Mouse (Mus musculus): ENCODE measurements around the gene Ppp1r12c. TPM values are rescaled to one million over a fixed set of nuclear protein-coding genes. Genes with fewer than 3 reads are reported as not detected.

Gene Ppp1r12c
- total and polyA plus RNA-seq, 3 experiments, result 64.2 to 153 TPM; not detected in 1

- no peak for TF ChIP-seq ZKSCAN1 (IDR thresholded peaks at IDR 0.05; ENCODE audit: low read depth, low read length)
- TF ChIP-seq POLR2A (IDR thresholded peaks at IDR 0.05; ENCODE audit: control insufficient read depth in 1 of 2, insufficient read depth in 1 of 2, low read depth in 1 of 2, low read length in 2 of 2, poor library complexity in 1 of 2), result peak; percentile 71 to 91; a peak in 3 of 4 replicates
- no peak for TF ChIP-seq TAL1 (IDR thresholded peaks at IDR 0.05; ENCODE audit: low read length)
- TF ChIP-seq MAX (IDR thresholded peaks at IDR 0.05; ENCODE audit: low read length), result no peak
- TF ChIP-seq UBTF (IDR thresholded peaks at IDR 0.05; ENCODE audit: borderline replicate concordance, insufficient read depth, low read depth, low read length), result no peak
- peak; percentile 51 to 63 for TF ChIP-seq EP300 (IDR thresholded peaks at IDR 0.05; ENCODE audit: low read depth in 1 of 2, low read length in 2 of 2)
- TF ChIP-seq NRF1 (IDR thresholded peaks at IDR 0.05; ENCODE audit: insufficient read depth, low read depth, low read length, poor library complexity, severe bottlenecking), result 0 out of 2 replicates have a peak, but pooled peaks have one; percentile 19
- peak; percentile 79 for TF ChIP-seq NELFE (IDR thresholded peaks at IDR 0.05; ENCODE audit: low read depth, low read length)
- TF ChIP-seq RAD21 (IDR thresholded peaks at IDR 0.05; ENCODE audit: low read depth, low read length), result no peak
- peak; percentile 92 for TF ChIP-seq TBP (IDR thresholded peaks at IDR 0.05; ENCODE audit: low read depth, low read length)
- no peak for TF ChIP-seq CTCF (IDR thresholded peaks at IDR 0.05 in 2 of 3, conservative IDR thresholded peaks at IDR 0.05 in 1 of 3; ENCODE audit: control insufficient read depth in 1 of 3, insufficient read depth in 1 of 3, low read depth in 2 of 3, low read length in 3 of 3, poor library complexity in 1 of 3, severe bottlenecking in 1 of 3)
- no peak for TF ChIP-seq SMC3 (IDR thresholded peaks at IDR 0.05; ENCODE audit: low read depth, low read length)
- peak; percentile 58 for TF ChIP-seq ETS1 (IDR thresholded peaks at IDR 0.05; ENCODE audit: low read depth, low read length)
- TF ChIP-seq CHD1 (IDR thresholded peaks at IDR 0.05; ENCODE audit: low read depth, low read length), result no peak
- TF ChIP-seq BHLHE40 (IDR thresholded peaks at IDR 0.05; ENCODE audit: borderline replicate concordance, low read depth, low read length), result no peak
- TF ChIP-seq KAT2A (conservative IDR thresholded peaks at IDR 0.05; ENCODE audit: low read depth, low read length), result no peak
- no peak for TF ChIP-seq USF1 (IDR thresholded peaks at IDR 0.05; ENCODE audit: low read depth, low read length)
- TF ChIP-seq ZMIZ1 (IDR thresholded peaks at IDR 0.05; ENCODE audit: low read depth, low read length), result peak; percentile 92
- TF ChIP-seq ELF1 (IDR thresholded peaks at IDR 0.05; ENCODE audit: low read depth, low read length), result 0 out of 2 replicates have a peak, but pooled peaks have one; percentile 29
- no peak; the same call in 1 of the 2 replicates for TF ChIP-seq POLR2AphosphoS5 (IDR thresholded peaks at IDR 0.05; ENCODE audit: borderline replicate concordance, low read depth, low read length)
- peak; percentile 75; the same call in 1 of the 2 replicates for TF ChIP-seq SIN3A (IDR thresholded peaks at IDR 0.05; ENCODE audit: low read length)
- peak; percentile 58; the same call in 1 of the 2 replicates for TF ChIP-seq MEF2A (IDR thresholded peaks at IDR 0.05; ENCODE audit: extremely low read depth, insufficient replicate concordance, low read depth, low read length, poor library complexity, severe bottlenecking)
Observed at GRCm38 (mm10) chr7:4522292-4522691, 20.8 kb upstream of the Ppp1r12c start (continued).

GRCm38 (mm10) chr7:4521231-4522003, 19.9 kb upstream of the Ppp1r12c start:
- H3K27me3 ChIP-seq (ENCODE audit: control insufficient read depth in 1 of 2, insufficient read depth in 2 of 2, low read length in 2 of 2), result no peaks in the 10 kb centered on the region
- H3K9ac ChIP-seq (ENCODE audit: control insufficient read depth, low read depth, low read length, poor library complexity, severe bottlenecking), result peak overlapping the region; percentile 80
- no peaks in the 10 kb centered on the region for H3K9me3 ChIP-seq (replicated peaks; ENCODE audit: insufficient read depth, low read length)
- peaks cover 2 to 24% of the 10 kb centered on the region in 2 experiments; a peak in 3 of 4 replicates for H3K4me1 ChIP-seq (ENCODE audit: control insufficient read depth in 1 of 2, insufficient read depth in 2 of 2, low read length in 2 of 2)
- H3K36me3 ChIP-seq (ENCODE audit: control insufficient read depth in 1 of 2, insufficient read depth in 2 of 2, low read length in 2 of 2), result peaks cover 0 to 11% of the 10 kb centered on the region in 2 experiments; a peak in 2 of 4 replicates
- peak overlapping the region; percentile 74 to 76 for H3K4me3 ChIP-seq (ENCODE audit: control insufficient read depth in 1 of 2, insufficient read depth in 1 of 2, low read depth in 2 of 2, low read length in 2 of 2)
- peak overlapping the region; percentile 88 for H3K27ac ChIP-seq (ENCODE audit: control insufficient read depth, low read depth, low read length)
- DNase-seq (ENCODE audit: low read depth, low spot score), result peak; percentile 88
- peaks cover 12% of the 10 kb centered on the region for H3K79me2 ChIP-seq (ENCODE audit: control insufficient read depth, insufficient read depth, low read length, poor library complexity)
- TF ChIP-seq ELF1 (IDR thresholded peaks at IDR 0.05; ENCODE audit: low read depth, low read length) (no peak), POLR2AphosphoS5 (IDR thresholded peaks at IDR 0.05; ENCODE audit: borderline replicate concordance, low read depth, low read length) (no peak), USF1 (IDR thresholded peaks at IDR 0.05; ENCODE audit: low read depth, low read length) (0 out of 2 replicates have a peak, but pooled peaks have one; percentile 13), ZMIZ1 (IDR thresholded peaks at IDR 0.05; ENCODE audit: low read depth, low read length) (0 out of 2 replicates have a peak, but pooled peaks have one; percentile 46), BHLHE40 (IDR thresholded peaks at IDR 0.05; ENCODE audit: borderline replicate concordance, low read depth, low read length) (0 out of 2 replicates have a peak, but pooled peaks have one; percentile 5), ETS1 (IDR thresholded peaks at IDR 0.05; ENCODE audit: low read depth, low read length) (0 out of 2 replicates have a peak, but pooled peaks have one; percentile 18), POLR2AphosphoS2 (IDR thresholded peaks at IDR 0.05; ENCODE audit: low read length) (no peak; the same call in 1 of the 2 replicates), E2F4 (IDR thresholded peaks at IDR 0.05; ENCODE audit: borderline replicate concordance, low read depth, low read length) (no peak), TAL1 (IDR thresholded peaks at IDR 0.05; ENCODE audit: low read length) (no peak), RAD21 (IDR thresholded peaks at IDR 0.05; ENCODE audit: low read depth, low read length) (no peak), GATA1 (IDR thresholded peaks at IDR 0.05; ENCODE audit: low read depth, low read length) (0 out of 2 replicates have a peak, but pooled peaks have one; percentile 10), MAFK (IDR thresholded peaks at IDR 0.05; ENCODE audit: borderline replicate concordance, low read depth, low read length) (no peak), MYC (IDR thresholded peaks at IDR 0.05; ENCODE audit: low read depth, low read length) (peak; percentile 56; the same call in 1 of the 2 replicates), ZKSCAN1 (IDR thresholded peaks at IDR 0.05; ENCODE audit: low read depth, low read length) (no peak), MAX (IDR thresholded peaks at IDR 0.05; ENCODE audit: low read length) (peak; percentile 37), POLR2A (IDR thresholded peaks at IDR 0.05; ENCODE audit: control insufficient read depth in 1 of 2, insufficient read depth in 1 of 2, low read depth in 1 of 2, low read length in 2 of 2, poor library complexity in 1 of 2) (peak in 1 of 2 experiments; percentile 36; a peak in 1 of 4 replicates), KAT2A (conservative IDR thresholded peaks at IDR 0.05; ENCODE audit: low read depth, low read length) (peak; percentile 28; the same call in 1 of the 2 replicates), TCF12 (IDR thresholded peaks at IDR 0.05; ENCODE audit: low read depth, low read length) (no peak; the same call in 1 of the 2 replicates), TBP (IDR thresholded peaks at IDR 0.05; ENCODE audit: low read depth, low read length) (peak; percentile 39; the same call in 1 of the 2 replicates)

All from MEL (cell line).